Mouse (Mus musculus): ENCODE data around the gene Crabp2.

DNA sequence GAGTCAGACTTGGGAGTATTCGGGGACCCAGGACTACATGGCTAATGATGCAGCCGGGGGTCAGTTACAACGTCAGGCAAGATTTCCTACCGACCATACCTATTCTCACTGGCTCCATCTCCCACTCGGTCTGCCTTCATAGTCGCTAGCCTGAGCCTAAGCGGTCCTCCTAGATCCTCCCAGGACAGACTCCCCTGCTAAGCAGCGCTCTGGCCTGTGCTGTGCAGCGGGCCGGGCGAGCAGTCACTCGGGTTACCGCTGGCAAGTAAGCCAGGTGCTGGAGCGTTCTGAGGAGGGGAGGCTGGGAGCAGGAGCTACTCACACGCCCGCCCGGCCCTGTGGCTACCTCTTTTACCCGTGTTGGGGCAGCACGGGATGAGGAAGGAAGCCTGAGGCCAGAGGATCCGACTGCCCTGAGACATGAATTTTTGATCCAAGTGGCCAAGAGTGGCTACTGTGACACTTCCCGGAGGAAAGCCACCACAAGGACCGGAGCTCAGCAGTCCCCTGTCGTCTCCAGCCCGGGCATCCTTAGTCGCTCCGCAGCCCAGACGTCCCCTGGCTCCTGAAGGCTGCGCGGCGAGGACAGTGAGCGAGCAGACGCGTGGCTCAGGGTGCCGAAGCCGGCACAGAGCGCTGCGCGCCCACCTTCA lies 50.9 kb downstream of the Crabp2 start:
- no peak for TF ChIP-seq POLR2A (IDR thresholded peaks at IDR 0.05; ENCODE audit: borderline replicate concordance, low read depth, low read length)
- TF ChIP-seq CTCF (IDR thresholded peaks at IDR 0.05; ENCODE audit: low read depth, low read length): no peak

Measured in bone marrow macrophage, adult 2 months (primary cell).